Mouse (Mus musculus): ENCODE measurements around the gene Anapc15-ps. TPM values are rescaled to one million over a fixed set of nuclear protein-coding genes. Genes with fewer than 3 reads are reported as not detected.
"Not testable (repeated sequence)": the region's sequence is repeated elsewhere in the genome, so short reads cannot be mapped to it uniquely, and the experiment has no call there.

Gene Anapc15-ps
- polyA plus RNA-seq, 1 experiment from 2014 or later: 0.45 TPM

DNA sequence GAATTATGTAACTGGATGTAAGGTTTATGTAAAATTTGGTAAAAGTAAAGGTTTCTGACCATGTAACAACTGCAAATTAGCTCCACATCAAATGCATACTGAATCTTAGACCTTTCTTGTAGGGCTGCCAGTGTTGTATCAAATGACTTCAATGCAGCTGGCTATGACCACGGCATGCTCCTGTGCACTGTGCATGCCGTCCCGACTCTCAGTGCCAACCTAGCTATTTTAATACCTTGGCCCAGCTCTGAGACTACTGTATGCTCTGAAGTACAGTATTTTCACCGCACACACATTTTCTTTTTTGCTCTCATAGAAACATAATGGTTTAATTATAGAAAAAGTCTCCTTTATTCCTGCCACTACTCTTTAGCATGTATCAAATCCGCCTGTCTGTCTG, 31.9 kb downstream of the Anapc15-ps start:
- Histone ChIP-seq H3K27ac (no peak overlapping the region), H3K36me3 (no peaks in the 10 kb centered on the region), H3K4me3 (no peak overlapping the region), H3K4me2 (no peak overlapping the region), H3K4me1 (peaks cover 7% of the 10 kb centered on the region; the same call in 1 of the 2 replicates), H3K9ac (no peak overlapping the region), H3K9me3 (no peaks in the 10 kb centered on the region), H3K27me3 (no peaks in the 10 kb centered on the region)
- no peak for ATAC-seq (ENCODE audit: borderline replicate concordance, extremely low read depth, low FRiP score, low TSS enrichment)
- 77% methylated on average over 5 of the region's 5 CpGs for WGBS

DNA sequence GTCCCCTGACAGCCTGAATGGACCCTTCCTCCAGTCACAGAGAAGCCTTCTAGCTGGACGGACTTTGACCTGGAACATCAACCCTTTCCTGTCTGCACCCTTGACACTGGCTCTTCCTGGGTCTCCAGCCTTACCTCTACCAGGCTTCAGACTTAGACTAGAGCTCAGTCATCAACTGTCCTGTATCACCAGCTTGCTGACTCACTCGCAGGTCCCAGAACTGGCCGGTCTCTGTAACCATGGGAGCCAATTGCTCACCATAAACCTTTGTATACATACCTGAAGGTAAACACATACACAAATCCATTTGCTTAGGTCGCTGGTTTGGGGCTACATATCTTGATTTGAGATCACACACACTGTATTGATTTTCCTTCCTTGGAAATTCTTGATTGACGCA, 33.8 kb downstream of the Anapc15-ps start:
- Histone ChIP-seq H3K36me3 (no peaks in the 10 kb centered on the region), H3K4me3 (no peak overlapping the region), H3K27me3 (no peaks in the 10 kb centered on the region), H3K9ac (no peak overlapping the region), H3K4me1 (peaks cover 7% of the 10 kb centered on the region; the same call in 1 of the 2 replicates), H3K27ac (no peak overlapping the region), H3K4me2 (no peak overlapping the region), H3K9me3 (no peaks in the 10 kb centered on the region)
- 64% methylated on average over 5 of the region's 5 CpGs for WGBS
- ATAC-seq (ENCODE audit: borderline replicate concordance, extremely low read depth, low FRiP score, low TSS enrichment): no peak

DNA sequence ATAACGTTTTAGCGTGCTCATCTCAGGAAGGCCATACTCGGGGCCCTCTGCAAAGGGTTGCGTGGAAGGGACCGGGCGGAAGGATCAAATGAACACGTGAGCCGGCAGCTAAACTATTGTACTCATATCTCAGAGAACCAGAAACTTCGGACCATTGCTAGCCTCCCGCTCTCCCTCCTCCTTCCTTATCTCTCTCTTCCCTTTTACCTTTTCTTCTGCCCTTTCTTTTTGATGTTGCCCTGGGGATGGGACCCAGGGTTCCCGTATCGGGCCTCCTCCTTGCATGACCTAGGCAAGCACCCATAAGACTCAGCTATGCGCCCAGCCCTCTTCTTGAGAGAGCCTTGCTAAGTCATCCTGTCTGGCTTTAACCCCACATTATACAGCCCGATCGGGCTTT, 38.5 kb downstream of the Anapc15-ps start:
- no peaks in the 10 kb centered on the region for H3K9me3 ChIP-seq

DNA sequence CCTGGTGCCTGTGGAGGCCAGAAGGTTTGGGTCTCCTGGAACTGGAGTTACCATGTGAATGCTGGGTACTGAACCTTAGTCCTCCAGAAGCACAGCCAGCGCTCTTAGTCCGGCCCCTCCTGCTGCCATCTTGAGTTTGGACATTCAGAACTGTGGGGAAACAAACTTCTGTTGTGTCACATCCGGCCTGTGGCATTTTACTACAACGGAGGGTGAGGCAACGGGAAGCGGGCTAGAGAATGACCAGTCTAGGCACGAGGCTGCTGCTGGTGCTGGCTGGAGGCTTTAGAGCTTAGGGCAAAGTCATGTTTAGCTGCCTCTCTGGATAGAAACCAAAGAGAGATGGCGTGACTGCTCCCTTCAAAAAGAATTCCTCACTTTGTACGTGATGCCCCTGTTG, 39.0 kb downstream of the Anapc15-ps start:
- peaks cover 1% of the 10 kb centered on the region; the same call in 1 of the 2 replicates for H3K4me1 ChIP-seq
- H3K27me3 ChIP-seq: no peaks in the 10 kb centered on the region
- H3K36me3 ChIP-seq: no peaks in the 10 kb centered on the region
- no peak for ATAC-seq (ENCODE audit: borderline replicate concordance, extremely low read depth, low FRiP score, low TSS enrichment)
- no peaks in the 10 kb centered on the region for H3K9me3 ChIP-seq
- H3K4me3 ChIP-seq: no peak overlapping the region
- WGBS: 70% methylated on average over 9 of the region's 9 CpGs
- H3K9ac ChIP-seq: no peak overlapping the region
- no peak overlapping the region for H3K4me2 ChIP-seq
- H3K27ac ChIP-seq: no peak overlapping the region

More for the DNA sequence above, 38.5 kb downstream of the Anapc15-ps start:
- Histone ChIP-seq H3K36me3 (no peaks in the 10 kb centered on the region), H3K27ac (no peak overlapping the region), H3K27me3 (no peaks in the 10 kb centered on the region), H3K4me2 (no peak overlapping the region), H3K9ac (no peak overlapping the region), H3K4me1 (peaks cover 3% of the 10 kb centered on the region; the same call in 1 of the 2 replicates), H3K4me3 (no peak overlapping the region)
- no peak for ATAC-seq (ENCODE audit: borderline replicate concordance, extremely low read depth, low FRiP score, low TSS enrichment)
- 64% methylated on average over 15 of the region's 15 CpGs for WGBS

DNA sequence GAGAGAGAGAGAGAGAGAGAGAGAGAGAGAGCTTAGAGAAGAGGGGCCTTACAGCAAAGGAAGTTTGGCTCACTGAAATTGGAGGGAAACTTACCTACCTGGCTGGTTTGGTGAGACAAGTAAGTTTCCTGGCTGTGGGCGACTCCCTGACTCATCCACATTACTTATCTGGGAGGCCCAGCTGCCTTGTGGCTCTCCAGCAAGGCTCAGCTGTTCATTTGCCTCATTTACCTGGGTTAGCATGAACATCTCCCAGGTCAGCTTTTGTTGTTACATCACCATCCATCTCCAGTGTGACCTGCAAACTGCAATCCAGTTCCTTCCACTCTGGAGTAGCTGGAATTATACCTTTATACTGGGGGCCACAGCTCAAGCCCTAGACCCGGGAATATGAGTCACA, 41.7 kb downstream of the Anapc15-ps start:
- H3K9ac ChIP-seq: no peak overlapping the region
- H3K4me1 ChIP-seq: no peaks in the 10 kb centered on the region
- ATAC-seq (ENCODE audit: borderline replicate concordance, extremely low read depth, low FRiP score, low TSS enrichment): no peak
- no peaks in the 10 kb centered on the region for H3K9me3 ChIP-seq
- no peaks in the 10 kb centered on the region for H3K27me3 ChIP-seq
- WGBS: 67% methylated on average over 2 of the region's 2 CpGs
- H3K36me3 ChIP-seq: no peaks in the 10 kb centered on the region
- H3K4me3 ChIP-seq: no peak overlapping the region
- H3K4me2 ChIP-seq: no peak overlapping the region
- H3K27ac ChIP-seq: no peak overlapping the region

DNA sequence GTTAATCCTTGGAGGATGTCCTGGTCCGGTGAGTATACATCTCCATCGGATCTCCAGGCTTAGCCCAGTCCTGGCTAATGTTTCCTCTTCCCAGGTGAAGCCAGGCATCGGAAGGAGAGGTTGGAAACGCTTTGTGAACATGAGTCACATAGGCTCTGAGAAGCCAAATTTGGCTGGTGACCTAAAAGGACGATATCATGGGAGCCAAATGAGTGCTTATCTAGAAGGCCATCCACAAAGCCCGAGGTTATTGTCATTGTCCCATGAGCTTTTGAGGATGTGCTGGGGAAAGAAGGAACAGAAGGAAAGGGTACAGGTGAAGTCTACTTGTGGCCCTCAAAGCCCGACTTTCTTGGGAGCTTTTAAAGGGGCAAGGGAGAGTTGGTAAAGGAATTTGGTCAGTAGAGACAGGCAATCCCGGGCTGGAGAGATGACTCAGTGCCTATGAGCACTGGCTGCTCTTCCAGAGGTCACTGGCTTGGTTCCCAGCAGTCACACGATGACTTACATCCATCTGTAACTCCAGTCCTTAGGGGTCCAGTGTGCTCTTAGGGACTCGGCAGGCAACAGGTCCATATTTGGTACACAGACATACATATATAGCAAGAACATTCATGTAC, 42.4 kb downstream of the Anapc15-ps start:
- no peaks in the 10 kb centered on the region for H3K36me3 ChIP-seq
- H3K4me2 ChIP-seq: no peak overlapping the region
- 76% methylated on average over 10 of the region's 10 CpGs for WGBS
- H3K9ac ChIP-seq: no peak overlapping the region
- H3K27me3 ChIP-seq: no peaks in the 10 kb centered on the region
- ATAC-seq (ENCODE audit: borderline replicate concordance, extremely low read depth, low FRiP score, low TSS enrichment): no peak
- no peak overlapping the region for H3K27ac ChIP-seq
- no peak overlapping the region for H3K4me3 ChIP-seq
- no peaks in the 10 kb centered on the region for H3K9me3 ChIP-seq
- H3K4me1 ChIP-seq: no peaks in the 10 kb centered on the region

DNA sequence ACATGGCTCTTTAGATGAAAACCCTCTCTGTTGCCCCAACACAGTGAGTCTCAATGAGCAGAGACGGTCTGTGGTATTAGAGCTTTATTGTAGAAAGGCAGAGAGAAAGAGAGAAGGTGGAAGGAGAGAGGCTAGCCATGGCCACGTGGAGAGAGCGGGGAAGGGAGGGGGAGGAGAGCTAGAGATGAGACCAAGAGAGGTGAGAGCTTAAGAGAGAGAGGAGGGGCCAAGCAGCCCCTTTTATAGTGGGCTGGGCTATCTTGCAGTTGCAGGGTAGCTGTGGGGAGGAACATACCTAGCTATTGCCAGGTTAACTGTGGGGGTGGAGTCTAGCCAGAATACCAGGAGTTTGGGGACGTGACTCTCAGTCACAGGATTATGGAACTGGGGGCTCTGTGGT, 43.1 kb downstream of the Anapc15-ps start:
- H3K4me2 ChIP-seq; H3K4me3 ChIP-seq; H3K36me3 ChIP-seq; H3K27me3 ChIP-seq; H3K27ac ChIP-seq; H3K9me3 ChIP-seq; ATAC-seq (ENCODE audit: borderline replicate concordance, extremely low read depth, low FRiP score, low TSS enrichment); H3K9ac ChIP-seq; H3K4me1 ChIP-seq: not testable (repeated sequence)
- WGBS: 81% methylated on average over 4 of the region's 4 CpGs

DNA sequence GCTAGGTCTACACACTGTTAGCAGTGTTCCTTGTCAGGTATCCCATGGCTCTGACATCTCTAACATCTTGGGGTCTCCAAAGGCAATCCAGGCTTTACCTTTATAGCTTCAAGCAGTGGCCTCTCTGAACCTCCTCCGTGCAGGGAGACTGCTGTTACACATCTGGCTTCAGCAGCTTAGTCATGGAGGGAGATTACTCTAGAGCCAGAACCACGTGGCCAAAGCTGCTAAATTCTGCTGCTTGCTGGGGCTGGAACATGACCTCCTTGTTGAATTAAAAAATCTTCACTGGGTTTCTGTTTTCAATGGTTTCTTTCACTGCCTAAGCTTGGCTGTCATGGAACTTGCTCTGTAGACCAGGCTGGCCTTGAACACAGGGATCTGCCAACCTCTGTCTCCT, 44.9 kb downstream of the Anapc15-ps start:
- no peak overlapping the region for H3K27ac ChIP-seq
- H3K9me3 ChIP-seq: no peaks in the 10 kb centered on the region
- no peaks in the 10 kb centered on the region for H3K27me3 ChIP-seq
- 59% methylated on average over 2 of the region's 2 CpGs for WGBS
- H3K4me1 ChIP-seq: 0 out of 2 replicates have a peak, but pooled peaks cover 3% of the 10 kb centered on the region
- ATAC-seq (ENCODE audit: borderline replicate concordance, extremely low read depth, low FRiP score, low TSS enrichment): no peak
- no peak overlapping the region for H3K4me3 ChIP-seq
- no peaks in the 10 kb centered on the region for H3K36me3 ChIP-seq
- H3K4me2 ChIP-seq: no peak overlapping the region
- H3K9ac ChIP-seq: no peak overlapping the region

DNA sequence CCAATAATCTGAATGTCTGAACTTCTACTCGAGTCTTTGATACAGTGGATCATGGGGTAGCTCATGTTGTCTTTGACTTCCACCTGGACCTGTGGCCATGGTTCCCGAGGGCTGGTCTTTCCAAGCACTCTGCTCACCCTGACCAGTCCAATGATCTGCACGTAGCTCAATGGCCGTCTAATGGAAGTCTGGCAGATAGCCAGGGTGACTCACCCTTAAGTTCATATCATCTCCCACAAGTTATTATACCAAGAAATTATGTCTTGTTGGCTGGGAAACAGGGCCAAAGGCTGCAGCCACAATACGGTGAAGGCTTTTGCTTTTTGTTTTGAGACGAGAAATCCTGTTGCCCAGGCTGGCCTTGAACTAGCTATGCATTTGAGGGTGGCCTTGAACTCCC, 45.9 kb downstream of the Anapc15-ps start:
- Histone ChIP-seq H3K4me3 (no peak overlapping the region), H3K27ac (no peak overlapping the region), H3K4me1 (0 out of 2 replicates have a peak, but pooled peaks cover 8% of the 10 kb centered on the region), H3K4me2 (no peak overlapping the region), H3K9me3 (no peaks in the 10 kb centered on the region), H3K36me3 (no peaks in the 10 kb centered on the region), H3K9ac (no peak overlapping the region), H3K27me3 (no peaks in the 10 kb centered on the region)
- no peak for ATAC-seq (ENCODE audit: borderline replicate concordance, extremely low read depth, low FRiP score, low TSS enrichment)
- 58% methylated on average over 6 of the region's 6 CpGs for WGBS

DNA sequence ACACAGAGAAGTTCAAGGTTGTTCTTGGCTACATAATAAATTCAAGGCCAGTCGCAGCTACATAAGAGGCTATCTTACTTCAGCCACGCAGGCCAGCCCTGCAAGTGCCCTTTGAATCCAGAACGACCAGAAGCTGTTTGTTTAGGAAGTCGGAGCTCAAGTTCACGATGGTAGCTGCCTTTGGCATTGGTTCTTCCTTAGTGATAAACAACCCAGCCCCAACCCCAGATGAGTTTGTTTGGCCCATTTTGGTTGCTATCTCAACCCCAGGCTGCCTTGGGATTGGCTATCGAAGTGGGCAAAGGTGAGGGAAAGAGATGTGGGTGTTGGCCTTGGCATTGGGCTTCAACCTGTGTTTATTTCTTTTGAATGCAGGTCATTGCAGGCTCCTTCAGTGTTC, 48.0 kb downstream of the Anapc15-ps start:
- Histone ChIP-seq H3K27ac (no peak overlapping the region), H3K4me1 (0 out of 2 replicates have a peak, but pooled peaks cover 8% of the 10 kb centered on the region), H3K4me2 (no peak overlapping the region), H3K4me3 (no peak overlapping the region), H3K36me3 (no peaks in the 10 kb centered on the region), H3K27me3 (no peaks in the 10 kb centered on the region), H3K9me3 (no peaks in the 10 kb centered on the region), H3K9ac (no peak overlapping the region)
- no peak for ATAC-seq (ENCODE audit: borderline replicate concordance, extremely low read depth, low FRiP score, low TSS enrichment)
- WGBS: 59% methylated on average over 6 of the region's 6 CpGs

DNA sequence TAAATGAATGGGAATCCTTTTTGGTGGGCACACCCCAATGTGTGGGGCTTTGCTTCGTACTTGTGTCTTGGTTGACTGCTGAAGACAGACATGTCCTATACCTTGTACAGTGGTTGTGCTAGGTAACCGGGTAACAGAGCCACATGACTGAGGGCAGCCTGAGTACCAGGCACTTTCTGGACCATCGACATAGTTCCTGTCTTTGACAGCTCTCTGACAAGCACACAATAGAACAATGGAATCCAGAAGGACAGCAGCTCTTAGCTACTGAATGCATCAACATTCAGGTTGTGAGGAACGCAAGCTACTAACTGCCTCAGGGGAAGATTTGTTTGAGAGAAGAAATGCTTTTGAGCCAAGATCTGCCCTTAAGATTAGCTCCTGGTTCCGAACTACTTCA, 49.2 kb downstream of the Anapc15-ps start:
- WGBS: 46% methylated on average over 5 of the region's 5 CpGs
- Histone ChIP-seq H3K9me3 (no peaks in the 10 kb centered on the region), H3K27me3 (no peaks in the 10 kb centered on the region), H3K4me1 (0 out of 2 replicates have a peak, but pooled peaks cover 8% of the 10 kb centered on the region), H3K4me3 (no peak overlapping the region), H3K4me2 (no peak overlapping the region), H3K9ac (no peak overlapping the region), H3K27ac (no peak overlapping the region), H3K36me3 (no peaks in the 10 kb centered on the region)
- ATAC-seq (ENCODE audit: borderline replicate concordance, extremely low read depth, low FRiP score, low TSS enrichment): no peak

DNA sequence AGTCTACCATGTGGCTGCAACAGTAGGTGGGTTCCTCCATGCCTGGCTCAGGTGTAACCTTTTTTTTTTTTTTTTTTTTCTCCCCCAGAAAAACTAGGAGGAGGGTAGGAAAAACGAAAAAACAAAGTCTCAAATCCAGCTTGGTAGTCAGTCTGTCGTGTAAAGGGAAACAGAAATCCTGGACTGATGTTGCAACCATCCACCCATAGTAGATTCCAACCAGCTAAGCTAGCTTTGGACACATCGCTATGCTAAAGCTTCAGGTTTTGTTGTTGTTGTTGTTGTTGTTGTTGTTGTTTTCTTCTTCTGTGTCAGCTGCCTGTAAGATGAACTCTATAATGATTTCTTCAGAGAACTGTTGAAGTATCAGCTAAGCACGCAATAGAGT, 49.7 kb downstream of the Anapc15-ps start:
- no peak for ATAC-seq (ENCODE audit: borderline replicate concordance, extremely low read depth, low FRiP score, low TSS enrichment)
- H3K36me3 ChIP-seq: no peaks in the 10 kb centered on the region
- H3K9ac ChIP-seq: no peak overlapping the region
- H3K4me1 ChIP-seq: 0 out of 2 replicates have a peak, but pooled peaks cover 8% of the 10 kb centered on the region
- WGBS: 66% methylated on average over 4 of the region's 4 CpGs
- H3K27me3 ChIP-seq: no peaks in the 10 kb centered on the region
- H3K9me3 ChIP-seq: no peaks in the 10 kb centered on the region
- no peak overlapping the region for H3K4me2 ChIP-seq
- H3K4me3 ChIP-seq: no peak overlapping the region
- H3K27ac ChIP-seq: no peak overlapping the region

Measured in lung, embryonic 15.5 days (tissue).